22 mouse cellular contexts compared by ENCODE assay signal in genomic region chr2:5372886-5373429, GRCm38 (mm10).
"Had no signal": no experiment of that assay in that cellular context is flagged by ENCODE, and none has a peak within 500 bp of the region (broad histone marks: within the 10 kb centered on the region; RNA-seq: fewer than 3 reads in every experiment).

No protein-coding gene starts in this region.

- H3K9me3 ChIP-seq: kidney, embryonic 15.5 days; limb, embryonic 12.5 days; limb, embryonic 15.5 days; midbrain, embryonic 12.5 days; midbrain, embryonic 15.5 days; neural tube, embryonic 12.5 days; neural tube, embryonic 15.5 days had no signal

- DNase-seq: layer of hippocampus, postnatal 36 days; liver, postnatal 0 days; lung, embryonic 14.5 days; right cerebral cortex, adult 18-20 months; right cerebral cortex, postnatal 14 days; right cerebral cortex, postnatal 4 days; thymus, adult 2 months; thymus, postnatal 14 days; thymus, postnatal 4 days had no signal

- H3K4me3 ChIP-seq: kidney, embryonic 15.5 days; left cerebral cortex, adult 2 months; limb, embryonic 12.5 days; limb, embryonic 15.5 days; midbrain, embryonic 12.5 days; midbrain, embryonic 15.5 days; neural tube, embryonic 12.5 days; neural tube, embryonic 15.5 days had no signal

- H3K27ac ChIP-seq: kidney, embryonic 15.5 days; left cerebral cortex, adult 2 months; limb, embryonic 12.5 days; limb, embryonic 15.5 days; liver, embryonic 14.5 days; macrophage; midbrain, embryonic 12.5 days; midbrain, embryonic 15.5 days; neural tube, embryonic 12.5 days; neural tube, embryonic 15.5 days; stomach, postnatal 0 days had no signal

- H3K4me1 ChIP-seq: limb, embryonic 12.5 days; limb, embryonic 15.5 days; neural tube, embryonic 12.5 days had no signal

- H3K36me3 ChIP-seq: kidney, embryonic 15.5 days; limb, embryonic 12.5 days; limb, embryonic 15.5 days; midbrain, embryonic 12.5 days; midbrain, embryonic 15.5 days; neural tube, embryonic 12.5 days; neural tube, embryonic 15.5 days had no signal

- ATAC-seq: liver, postnatal 0 days; lung, postnatal 0 days; midbrain, embryonic 15.5 days had no signal

- H3K4me2 ChIP-seq: kidney, embryonic 15.5 days; limb, embryonic 12.5 days; limb, embryonic 15.5 days; liver, embryonic 11.5 days; lung, embryonic 14.5 days; midbrain, embryonic 12.5 days; midbrain, embryonic 15.5 days; neural tube, embryonic 12.5 days; neural tube, embryonic 15.5 days had no signal

- H3K27me3 ChIP-seq: kidney, embryonic 15.5 days; limb, embryonic 12.5 days; limb, embryonic 15.5 days; midbrain, embryonic 12.5 days; midbrain, embryonic 15.5 days; neural tube, embryonic 12.5 days; neural tube, embryonic 15.5 days had no signal

- H3K9ac ChIP-seq: kidney, embryonic 15.5 days; limb, embryonic 12.5 days; limb, embryonic 15.5 days; liver, embryonic 14.5 days; liver, postnatal 0 days; lung, embryonic 14.5 days; midbrain, embryonic 12.5 days; midbrain, embryonic 15.5 days; neural tube, embryonic 12.5 days; neural tube, embryonic 15.5 days had no signal
